Mouse (Mus musculus) lung, postnatal 0 days (tissue): Measurements from ENCODE around the gene Bclaf3. TPM values are rescaled to one million over a fixed set of nuclear protein-coding genes. Genes with fewer than 3 reads are reported as not detected.

Experiments used
- ATAC-seq: fragments of 200-750 bp; cut with Nextera tagmentation; 2 replicates; pipeline ENCODE4 v1.8.0; 2017; ENCODE audit warnings: moderate library complexity
- DNase-seq: peaks from one replicate; pipeline ENCODE4 v3.0.0-alpha.2; 2016; ENCODE audit warnings: low spot score
- H3K27ac ChIP-seq: fragments of 300-500 bp; sonication (generic); 2 replicates; pipeline ENCODE4 v1.5.1; 2014; ENCODE audit warnings: antibody characterized with exemption, mild to moderate bottlenecking, low read length, mixed read lengths
- H3K27me3 ChIP-seq: fragments of 300-500 bp; sonication (generic); replicated peaks from 2 replicates; pipeline ENCODE4 v1.6.1; 2014; ENCODE audit warnings: low read length, mixed read lengths; ENCODE audit not compliant: insufficient read depth
- H3K36me3 ChIP-seq: fragments of 300-500 bp; sonication (generic); 2 replicates; pipeline ENCODE4 v1.6.1; 2014; ENCODE audit warnings: low read length, mixed read lengths; ENCODE audit not compliant: insufficient read depth
- H3K4me1 ChIP-seq: fragments of 300-500 bp; sonication (generic); 2 replicates; pipeline ENCODE4 v1.6.1; 2014; ENCODE audit warnings: antibody characterized with exemption, low read depth, low read length, mixed read lengths; ENCODE audit not compliant: insufficient read depth
- H3K4me2 ChIP-seq: fragments of 300-500 bp; sonication (generic); replicated peaks from 2 replicates; pipeline ENCODE4 v1.6.1; 2014; ENCODE audit warnings: low read depth, mild to moderate bottlenecking, low read length, moderate library complexity, mixed read lengths
- H3K4me3 ChIP-seq: fragments of 300-500 bp; sonication (generic); 2 replicates; pipeline ENCODE4 v1.5.1; 2014; ENCODE audit warnings: low read depth, low read length
- H3K9ac ChIP-seq: fragments of 300-500 bp; sonication (generic); replicated peaks from 2 replicates; pipeline ENCODE4 v1.6.1; 2014; ENCODE audit warnings: low read depth, mild to moderate bottlenecking
- H3K9me3 ChIP-seq: fragments of 300-500 bp; sonication (generic); 2 replicates; pipeline ENCODE4 v1.6.1; 2016; ENCODE audit warnings: low read length, mixed read lengths
- CTCF ChIP-seq: IDR thresholded peaks from 2 replicates; pipeline ENCODE4 v1.5.1; 2016; ENCODE audit warnings: antibody characterized with exemption, mild to moderate bottlenecking
- EP300 ChIP-seq: IDR thresholded peaks from 2 replicates; pipeline ENCODE4 v1.6.1; 2016; ENCODE audit warnings: antibody characterized with exemption, mild to moderate bottlenecking, control low read depth
- WGBS: fragments of 180-500 bp; shearing (Covaris S2); extraction: QIAGEN DNeasy Blood & Tissue Kit; methylation state at CpG from one replicate; pipeline ENCODE4 v1.1.7; 2014; 5-methylcytosine and 5-hydroxymethylcytosine counted together
- polyA plus RNA-seq: library from polyadenylated mRNA; unstranded; fragments of >200 nt; fragmentation: Nextera tagmentation; extraction: Ambion mirVana; gene quantifications from 2 replicates; pipeline ENCODE4 v1.2.1, GENCODE M21; 2015

Bclaf3 gene
- polyA plus RNA-seq, 1 experiment from 2014 or later = 11.7 TPM

- ATAC-seq = no peak
- Histone ChIP-seq H3K9ac (no peak overlapping the region), H3K4me3 (no peak overlapping the region), H3K27me3 (no peaks in the 10 kb centered on the region), H3K27ac (no peak overlapping the region), H3K36me3 (no peaks in the 10 kb centered on the region), H3K4me2 (no peak overlapping the region), H3K4me1 (no peaks in the 10 kb centered on the region), H3K9me3 (no peaks in the 10 kb centered on the region)
- 73% methylated on average over 4 of the region's 4 CpGs for WGBS
- peak; percentile 15 for DNase-seq
- TF ChIP-seq CTCF = no peak
Observed at GRCm38 (mm10) chrX:159638500-159639227, 112.2 kb downstream of the Bclaf3 start.

DNA sequence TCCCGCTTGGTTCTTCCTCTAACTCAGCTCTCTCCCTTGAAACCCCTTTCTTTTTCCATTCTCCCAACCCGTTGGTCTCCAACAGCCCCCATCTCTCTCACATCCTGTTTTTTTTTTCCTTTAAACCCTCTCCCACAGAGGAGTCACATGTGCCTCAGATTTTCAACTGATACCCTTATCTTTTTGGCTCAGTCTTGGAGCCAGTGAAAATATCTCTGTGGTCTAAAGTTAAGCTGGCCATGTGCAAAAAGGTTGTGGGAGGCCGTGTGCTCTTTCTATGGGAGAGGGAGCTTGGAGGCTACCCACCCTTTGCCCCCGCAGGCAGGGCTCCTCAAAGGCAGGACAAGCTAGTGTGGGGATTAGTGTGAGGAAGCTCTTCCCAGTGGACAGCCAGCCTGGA lies 113.5 kb downstream of the Bclaf3 start:
- Histone ChIP-seq H3K4me3 (no peak overlapping the region), H3K4me2 (no peak overlapping the region), H3K27ac (no peak overlapping the region), H3K27me3 (no peaks in the 10 kb centered on the region), H3K36me3 (no peaks in the 10 kb centered on the region), H3K4me1 (no peaks in the 10 kb centered on the region), H3K9me3 (no peaks in the 10 kb centered on the region), H3K9ac (no peak overlapping the region)
- DNase-seq (no peak), ATAC-seq (no peak)
- 70% methylated on average over 4 of the region's 4 CpGs for WGBS
- TF ChIP-seq EP300 (no peak), CTCF (no peak)

Other genes starting within 250 kb of the Bclaf3 start
- 68.4 and 73.1 TPM in 2 replicates for gene Eif1ax, start 154.5 kb upstream of the Bclaf3 start, polyA plus RNA-seq
- gene Map7d2, start 112.1 kb upstream of the Bclaf3 start, polyA plus RNA-seq = 0.32 and 0.66 TPM in 2 replicates
- 17.9 and 19.7 TPM in 2 replicates for gene Sh3kbp1, start 100.6 kb downstream of the Bclaf3 start, polyA plus RNA-seq